Mouse (Mus musculus): Measurements from ENCODE around the gene Krtap17-1. TPM values are rescaled to one million over a fixed set of nuclear protein-coding genes. Genes with fewer than 3 reads are reported as not detected.

Gene Krtap17-1
- polyA plus RNA-seq, 1 experiment = not detected

GRCm38 (mm10) chr11:99982731-99983130 lies 11.1 kb downstream of the Krtap17-1 start:
- Histone ChIP-seq H3K4me3 (ENCODE audit: insufficient read depth, low read length) (no peak overlapping the region), H3K4me1 (ENCODE audit: control insufficient read depth, insufficient read depth, low read length) (no peaks in the 10 kb centered on the region), H3K27ac (ENCODE audit: insufficient read depth, low read depth, low read length) (no peak overlapping the region)
- no peak for TF ChIP-seq POLR2A (IDR thresholded peaks at IDR 0.05; ENCODE audit: borderline replicate concordance, low read depth, low read length)
- TF ChIP-seq CTCF (IDR thresholded peaks at IDR 0.05; ENCODE audit: low read depth, low read length) = no peak

- TF ChIP-seq POLR2A (IDR thresholded peaks at IDR 0.05; ENCODE audit: borderline replicate concordance, low read depth, low read length) (no peak), CTCF (IDR thresholded peaks at IDR 0.05; ENCODE audit: low read depth, low read length) (no peak)
- Histone ChIP-seq H3K27ac (ENCODE audit: insufficient read depth, low read depth, low read length) (no peak within 1 kb of the TSS), H3K4me3 (ENCODE audit: insufficient read depth, low read length) (no peak within 1 kb of the TSS), H3K4me1 (ENCODE audit: control insufficient read depth, insufficient read depth, low read length) (no peaks in the 10 kb centered on the region)
These were observed 14.8 kb downstream of the Krtap17-1 start, which contains the start of gene Krtap29-1 for GRCm38 (mm10) chr11:99978953-99979352. Krtap29-1 (minus strand) TSS chr11:99979053.

DNA sequence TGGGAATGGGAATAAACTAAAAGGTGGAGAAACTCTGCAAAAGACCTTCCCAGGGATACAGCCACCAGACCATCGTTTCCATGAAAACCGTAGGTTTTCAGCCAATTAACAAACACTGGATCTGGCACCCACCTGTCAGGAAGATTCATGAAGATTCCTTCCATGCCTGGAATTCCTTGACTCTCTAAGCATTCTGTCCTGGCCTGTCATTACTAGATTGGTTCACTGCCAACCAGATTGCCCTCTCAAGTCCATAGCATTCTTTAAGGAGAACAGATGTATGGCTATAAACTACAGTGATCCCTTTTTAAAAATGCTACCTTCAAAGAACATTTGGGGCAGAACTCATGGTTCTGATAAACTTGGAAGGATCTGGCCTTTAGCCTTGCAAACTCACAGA lies 27.8 kb downstream of the Krtap17-1 start:
- Histone ChIP-seq H3K4me1 (ENCODE audit: control insufficient read depth, insufficient read depth, low read length) (no peaks in the 10 kb centered on the region), H3K4me3 (ENCODE audit: insufficient read depth, low read length) (no peak overlapping the region), H3K27ac (ENCODE audit: insufficient read depth, low read depth, low read length) (no peak overlapping the region)
- TF ChIP-seq POLR2A (IDR thresholded peaks at IDR 0.05; ENCODE audit: borderline replicate concordance, low read depth, low read length) (no peak), CTCF (IDR thresholded peaks at IDR 0.05; ENCODE audit: low read depth, low read length) (no peak)

- H3K27ac ChIP-seq (ENCODE audit: insufficient read depth, low read depth, low read length) = no peak overlapping the region
- H3K4me1 ChIP-seq (ENCODE audit: control insufficient read depth, insufficient read depth, low read length) = no peaks in the 10 kb centered on the region
- TF ChIP-seq CTCF (IDR thresholded peaks at IDR 0.05; ENCODE audit: low read depth, low read length) (no peak), POLR2A (IDR thresholded peaks at IDR 0.05; ENCODE audit: borderline replicate concordance, low read depth, low read length) (no peak)
- H3K4me3 ChIP-seq (ENCODE audit: insufficient read depth, low read length) = no peak overlapping the region
These were observed 29.6 kb downstream of the Krtap17-1 start for GRCm38 (mm10) chr11:99964213-99964612.

GRCm38 (mm10) chr11:99948175-99948574 lies 45.6 kb downstream of the Krtap17-1 start, which contains the start of gene Krtap9-5:
Krtap9-5 (plus strand) TSS chr11:99948475.
- TF ChIP-seq POLR2A (IDR thresholded peaks at IDR 0.05; ENCODE audit: borderline replicate concordance, low read depth, low read length) = no peak
- TF ChIP-seq CTCF (IDR thresholded peaks at IDR 0.05; ENCODE audit: low read depth, low read length) = no peak
- Histone ChIP-seq H3K27ac (ENCODE audit: insufficient read depth, low read depth, low read length) (no peak within 1 kb of the TSS), H3K4me3 (ENCODE audit: insufficient read depth, low read length) (no peak within 1 kb of the TSS), H3K4me1 (ENCODE audit: control insufficient read depth, insufficient read depth, low read length) (no peaks in the 10 kb centered on the region)

Other genes with a start within 250 kb of the Krtap17-1 start
- not detected in 2 replicates for gene Gm11595, start 221.1 kb downstream of the Krtap17-1 start, polyA plus RNA-seq (2012; ENCODE audit: insufficient read depth, insufficient read length, missing spikeins)
- gene Krtap4-8, start 213.3 kb downstream of the Krtap17-1 start, polyA plus RNA-seq (2012; ENCODE audit: insufficient read depth, insufficient read length, missing spikeins) = not detected in 2 replicates
- gene Krtap4-9, start 208.8 kb downstream of the Krtap17-1 start, polyA plus RNA-seq (2012; ENCODE audit: insufficient read depth, insufficient read length, missing spikeins) = not detected in 2 replicates
- not detected in 2 replicates for gene Gm11596, start 200.5 kb downstream of the Krtap17-1 start, polyA plus RNA-seq (2012; ENCODE audit: insufficient read depth, insufficient read length, missing spikeins)
- gene Gm11569, start 195.1 kb downstream of the Krtap17-1 start, polyA plus RNA-seq (2012; ENCODE audit: insufficient read depth, insufficient read length, missing spikeins) = not detected in 2 replicates
- gene Gm11554, start 189.5 kb downstream of the Krtap17-1 start, polyA plus RNA-seq (2012; ENCODE audit: insufficient read depth, insufficient read length, missing spikeins) = not detected in 2 replicates
- not detected in 2 replicates for gene Krtap4-13, start 184.1 kb downstream of the Krtap17-1 start, polyA plus RNA-seq (2012; ENCODE audit: insufficient read depth, insufficient read length, missing spikeins)
- gene Gm11564, start 178.3 kb downstream of the Krtap17-1 start, polyA plus RNA-seq (2012; ENCODE audit: insufficient read depth, insufficient read length, missing spikeins) = not detected in 2 replicates
- gene 2300003K06Rik, start 155.9 kb downstream of the Krtap17-1 start, polyA plus RNA-seq (2012; ENCODE audit: insufficient read depth, insufficient read length, missing spikeins) = not detected in 2 replicates
- not detected in 2 replicates for gene Krtap4-16, start 142.4 kb downstream of the Krtap17-1 start, polyA plus RNA-seq (2012; ENCODE audit: insufficient read depth, insufficient read length, missing spikeins)
- gene Gm11568, start 136.1 kb downstream of the Krtap17-1 start, polyA plus RNA-seq (2012; ENCODE audit: insufficient read depth, insufficient read length, missing spikeins) = not detected in 2 replicates
- gene Gm11559, start 129.5 kb downstream of the Krtap17-1 start, polyA plus RNA-seq (2012; ENCODE audit: insufficient read depth, insufficient read length, missing spikeins) = not detected in 2 replicates
- not detected in 2 replicates for gene Krtap9-1, start 120.6 kb downstream of the Krtap17-1 start, polyA plus RNA-seq (2012; ENCODE audit: insufficient read depth, insufficient read length, missing spikeins)
- gene Gm11567, start 114.8 kb downstream of the Krtap17-1 start, polyA plus RNA-seq (2012; ENCODE audit: insufficient read depth, insufficient read length, missing spikeins) = not detected in 2 replicates
- not detected in 2 replicates for gene Krtap31-1, start 86.1 kb downstream of the Krtap17-1 start, polyA plus RNA-seq (2012; ENCODE audit: insufficient read depth, insufficient read length, missing spikeins)
- gene Gm11565, start 79.2 kb downstream of the Krtap17-1 start, polyA plus RNA-seq (2012; ENCODE audit: insufficient read depth, insufficient read length, missing spikeins) = not detected in 2 replicates
- not detected in 2 replicates for gene Krtap31-2, start 57.7 kb downstream of the Krtap17-1 start, polyA plus RNA-seq (2012; ENCODE audit: insufficient read depth, insufficient read length, missing spikeins)
- not detected in 2 replicates for gene Krtap9-5, start 45.5 kb downstream of the Krtap17-1 start, polyA plus RNA-seq (2012; ENCODE audit: insufficient read depth, insufficient read length, missing spikeins)
- gene Krtap29-1, start 14.9 kb downstream of the Krtap17-1 start, polyA plus RNA-seq (2012; ENCODE audit: insufficient read depth, insufficient read length, missing spikeins) = not detected in 2 replicates
- not detected in 2 replicates for gene Krtap16-1, start 7.4 kb downstream of the Krtap17-1 start, polyA plus RNA-seq (2012; ENCODE audit: insufficient read depth, insufficient read length, missing spikeins)
- gene Krt33a, start 22.2 kb upstream of the Krtap17-1 start, polyA plus RNA-seq (2012; ENCODE audit: insufficient read depth, insufficient read length, missing spikeins) = not detected in 2 replicates
- gene Krt33b, start 35.9 kb upstream of the Krtap17-1 start, polyA plus RNA-seq (2012; ENCODE audit: insufficient read depth, insufficient read length, missing spikeins) = not detected in 2 replicates
- not detected in 2 replicates for gene Krt34, start 47.6 kb upstream of the Krtap17-1 start, polyA plus RNA-seq (2012; ENCODE audit: insufficient read depth, insufficient read length, missing spikeins)
- not detected in 2 replicates for gene Krt31, start 56.6 kb upstream of the Krtap17-1 start, polyA plus RNA-seq (2012; ENCODE audit: insufficient read depth, insufficient read length, missing spikeins)
- gene Krt32, start 94.2 kb upstream of the Krtap17-1 start, polyA plus RNA-seq (2012; ENCODE audit: insufficient read depth, insufficient read length, missing spikeins) = not detected in 2 replicates
- not detected in 2 replicates for gene Krt35, start 102.2 kb upstream of the Krtap17-1 start, polyA plus RNA-seq (2012; ENCODE audit: insufficient read depth, insufficient read length, missing spikeins)
- gene Krt36, start 111.6 kb upstream of the Krtap17-1 start, polyA plus RNA-seq (2012; ENCODE audit: insufficient read depth, insufficient read length, missing spikeins) = not detected in 2 replicates
- gene Krt13, start 127.6 kb upstream of the Krtap17-1 start, polyA plus RNA-seq (2012; ENCODE audit: insufficient read depth, insufficient read length, missing spikeins) = not detected in 2 replicates
- not detected in 2 replicates for gene Krt15, start 141.9 kb upstream of the Krtap17-1 start, polyA plus RNA-seq (2012; ENCODE audit: insufficient read depth, insufficient read length, missing spikeins)
- gene Krt19, start 154.7 kb upstream of the Krtap17-1 start, polyA plus RNA-seq (2012; ENCODE audit: insufficient read depth, insufficient read length, missing spikeins) = not detected in 2 replicates
- gene Krt9, start 199.3 kb upstream of the Krtap17-1 start, polyA plus RNA-seq (2012; ENCODE audit: insufficient read depth, insufficient read length, missing spikeins) = not detected in 2 replicates
- not detected in 2 replicates for gene Krt14, start 213.6 kb upstream of the Krtap17-1 start, polyA plus RNA-seq (2012; ENCODE audit: insufficient read depth, insufficient read length, missing spikeins)

Measured in bone marrow macrophage, adult 2 months (primary cell).